Mouse (Mus musculus) myocyte (in vitro differentiated cells): ENCODE measurements around the gene Arid5b.

ENCODE experiments used
- E2F4 ChIP-seq: IDR thresholded peaks from one replicate; pipeline ENCODE4 v1.6.1; 2011; ENCODE audit warnings: mild to moderate bottlenecking, control low read depth, moderate library complexity; ENCODE audit not compliant: insufficient read depth
- MYOD1 ChIP-seq, 3 experiments: IDR thresholded peaks; one replicate each; pipeline ENCODE4 v1.6.1; 2011; ENCODE audit warnings: control low read depth in 2 of 3, low read depth in 2 of 3, mild to moderate bottlenecking in 2 of 3, moderate library complexity in 1 of 3; ENCODE audit not compliant: insufficient read length in 2 of 3, control insufficient read depth in 1 of 3
- MYOG ChIP-seq, 3 experiments: IDR thresholded peaks; one replicate each; pipeline ENCODE4 v1.6.1; 2011; ENCODE audit warnings: control low read depth in 2 of 3, low read depth in 2 of 3, mild to moderate bottlenecking in 2 of 3; ENCODE audit not compliant: insufficient read length in 2 of 3, control insufficient read depth in 1 of 3, insufficient read depth in 1 of 3
- POLR2A ChIP-seq: IDR thresholded peaks from one replicate; pipeline ENCODE4 v1.6.1; 2011; ENCODE audit warnings: low read depth, mild to moderate bottlenecking, control low read depth, moderate library complexity; ENCODE audit not compliant: insufficient read length
- REST ChIP-seq: IDR thresholded peaks from one replicate; pipeline ENCODE4 v1.6.1; 2011; ENCODE audit warnings: mild to moderate bottlenecking, control low read depth, moderate library complexity; ENCODE audit not compliant: insufficient read depth, insufficient read length
- SRF ChIP-seq: IDR thresholded peaks from one replicate; pipeline ENCODE4 v1.6.1; 2011; ENCODE audit warnings: low read depth; ENCODE audit not compliant: control insufficient read depth, insufficient read length
- TCF12 ChIP-seq: IDR thresholded peaks from one replicate; pipeline ENCODE4 v1.6.1; 2011; ENCODE audit warnings: mild to moderate bottlenecking, control low read depth; ENCODE audit not compliant: poor library complexity, insufficient read depth, severe bottlenecking
- USF1 ChIP-seq: IDR thresholded peaks from one replicate; pipeline ENCODE4 v1.6.1; 2011; ENCODE audit warnings: low read depth, mild to moderate bottlenecking, control low read depth, moderate library complexity

GRCm38 (mm10) chr10:68096395-68096794 is 182.1 kb downstream of the Arid5b start:
- no peak for TF ChIP-seq USF1
- no peak for TF ChIP-seq POLR2A
- no peak for TF ChIP-seq MYOD1 (IDR thresholded peaks at IDR 0.05; ENCODE audit: control insufficient read depth in 1 of 3, insufficient read length in 2 of 3, low read depth in 2 of 3)
- TF ChIP-seq E2F4 = no peak
- TF ChIP-seq MYOG (IDR thresholded peaks at IDR 0.05; ENCODE audit: control insufficient read depth in 1 of 3, insufficient read depth in 1 of 3, insufficient read length in 2 of 3, low read depth in 2 of 3) = no peak
- TF ChIP-seq REST = no peak
- TF ChIP-seq TCF12 = no peak
- no peak for TF ChIP-seq SRF
